Mouse (Mus musculus) forebrain, embryonic 12.5 days (tissue): ENCODE results near the gene Hbp1. TPM values are rescaled to one million over a fixed set of nuclear protein-coding genes. Genes with fewer than 3 reads are reported as not detected.
A peak's percentile ranks its signal among the peaks of the same experiment; 100 is the strongest.

Experiments used
- ATAC-seq: fragments of 200-750 bp; cut with Nextera tagmentation; 2 replicates; pipeline ENCODE4 v1.8.0; 2017; ENCODE audit warnings: moderate TSS enrichment; ENCODE audit not compliant: low FRiP score
- H3K27ac ChIP-seq: fragments of 300-500 bp; sonication (generic); 2 replicates; pipeline ENCODE4 v1.5.1; 2016; ENCODE audit warnings: mild to moderate bottlenecking
- H3K27me3 ChIP-seq: fragments of 300-500 bp; sonication (generic); 2 replicates; pipeline ENCODE4 v1.6.1; 2016; ENCODE audit warnings: mild to moderate bottlenecking
- H3K36me3 ChIP-seq: fragments of 300-500 bp; sonication (generic); replicated peaks from 2 replicates; pipeline ENCODE4 v1.6.1; 2016; ENCODE audit warnings: mild to moderate bottlenecking
- H3K4me1 ChIP-seq: fragments of 300-500 bp; sonication (generic); 2 replicates; pipeline ENCODE4 v1.6.1; 2016
- H3K4me2 ChIP-seq: fragments of 300-500 bp; sonication (generic); 2 replicates; pipeline ENCODE4 v1.6.1; 2016; ENCODE audit warnings: mild to moderate bottlenecking, moderate library complexity
- H3K4me3 ChIP-seq: fragments of 300-500 bp; sonication (generic); replicated peaks from 2 replicates; pipeline ENCODE4 v1.5.1; 2016; ENCODE audit warnings: mild to moderate bottlenecking
- H3K9ac ChIP-seq: fragments of 300-500 bp; sonication (generic); 2 replicates; pipeline ENCODE4 v1.6.1; 2016; ENCODE audit warnings: mild to moderate bottlenecking
- H3K9me3 ChIP-seq: fragments of 300-500 bp; sonication (generic); 2 replicates; pipeline ENCODE4 v1.6.1; 2016
- WGBS: fragments of 180-500 bp; shearing (Covaris S2); methylation state at CpG from one replicate; pipeline ENCODE4 v1.1.7; 2016; 5-methylcytosine and 5-hydroxymethylcytosine counted together
- polyA plus RNA-seq: library from polyadenylated mRNA; unstranded; fragments of >200 nt; fragmentation: Nextera tagmentation; extraction: Ambion mirVana; gene quantifications from 2 replicates; pipeline ENCODE4 v1.2.1, GENCODE M21; 2016

Hbp1 gene
- polyA plus RNA-seq, 1 experiment from 2014 or later: 81.3 TPM

- Histone ChIP-seq H3K9me3 (no peaks in the 10 kb centered on the region), H3K9ac (no peak overlapping the region), H3K36me3 (no peaks in the 10 kb centered on the region), H3K27ac (no peak overlapping the region), H3K27me3 (no peaks in the 10 kb centered on the region), H3K4me2 (no peak overlapping the region), H3K4me1 (0 out of 2 replicates have a peak, but pooled peaks cover 5% of the 10 kb centered on the region), H3K4me3 (no peak overlapping the region)
- ATAC-seq: no peak
- WGBS: 77% methylated on average over 12 of the region's 12 CpGs
Observed at GRCm38 (mm10) chr12:31977613-31978195, 27.4 kb upstream of the Hbp1 start.

GRCm38 (mm10) chr12:31976544-31976943 is 26.2 kb upstream of the Hbp1 start:
- H3K27me3 ChIP-seq: no peaks in the 10 kb centered on the region
- H3K9me3 ChIP-seq: no peaks in the 10 kb centered on the region
- H3K4me2 ChIP-seq: no peak overlapping the region
- H3K27ac ChIP-seq: no peak overlapping the region
- 0 out of 2 replicates have a peak, but pooled peaks cover 5% of the 10 kb centered on the region for H3K4me1 ChIP-seq
- H3K36me3 ChIP-seq: peaks cover under 1% of the 10 kb centered on the region; the same call in 1 of the 2 replicates
- no peak for ATAC-seq
- no peak overlapping the region for H3K9ac ChIP-seq
- no peak overlapping the region for H3K4me3 ChIP-seq
- 60% methylated on average over 7 of the region's 7 CpGs for WGBS

- ATAC-seq: peak; percentile 91
- Histone ChIP-seq H3K27ac (0 out of 2 replicates have a peak overlapping the region, but pooled peaks have one; percentile 25), H3K9me3 (no peaks in the 10 kb centered on the region), H3K27me3 (no peaks in the 10 kb centered on the region), H3K9ac (no peak overlapping the region), H3K36me3 (peaks cover 8% of the 10 kb centered on the region; the same call in 1 of the 2 replicates), H3K4me3 (no peak overlapping the region), H3K4me1 (0 out of 2 replicates have a peak, but pooled peaks cover 5% of the 10 kb centered on the region), H3K4me2 (no peak overlapping the region)
- WGBS: 65% methylated on average over 13 of the region's 13 CpGs
Observed at GRCm38 (mm10) chr12:31973473-31974172, 23.3 kb upstream of the Hbp1 start.

GRCm38 (mm10) chr12:31971547-31971946 is 21.2 kb upstream of the Hbp1 start:
- H3K36me3 ChIP-seq: peaks cover 8% of the 10 kb centered on the region; the same call in 1 of the 2 replicates
- no peak overlapping the region for H3K4me3 ChIP-seq
- no peak overlapping the region for H3K27ac ChIP-seq
- H3K9me3 ChIP-seq: no peaks in the 10 kb centered on the region
- no peak overlapping the region for H3K9ac ChIP-seq
- no peaks in the 10 kb centered on the region for H3K27me3 ChIP-seq
- 87% methylated on average over 8 of the region's 8 CpGs for WGBS
- H3K4me1 ChIP-seq: 0 out of 2 replicates have a peak, but pooled peaks cover 2% of the 10 kb centered on the region
- no peak overlapping the region for H3K4me2 ChIP-seq
- no peak for ATAC-seq

- no peaks in the 10 kb centered on the region for H3K27me3 ChIP-seq
- H3K27ac ChIP-seq: no peak overlapping the region
- no peak overlapping the region for H3K4me2 ChIP-seq
- 0 out of 2 replicates have a peak, but pooled peaks cover 5% of the 10 kb centered on the region for H3K4me1 ChIP-seq
- 0% methylated on average over 1 of the region's 1 CpGs for WGBS
- no peaks in the 10 kb centered on the region for H3K9me3 ChIP-seq
- ATAC-seq: no peak
- H3K9ac ChIP-seq: no peak overlapping the region
- no peak overlapping the region for H3K4me3 ChIP-seq
- H3K36me3 ChIP-seq: peaks cover 8% of the 10 kb centered on the region; the same call in 1 of the 2 replicates
Observed at GRCm38 (mm10) chr12:31969111-31969510, 18.8 kb upstream of the Hbp1 start.

GRCm38 (mm10) chr12:31967536-31967935 is 17.2 kb upstream of the Hbp1 start:
- peak; percentile 46 for ATAC-seq
- Histone ChIP-seq H3K4me1 (0 out of 2 replicates have a peak, but pooled peaks cover 3% of the 10 kb centered on the region), H3K4me2 (no peak overlapping the region), H3K4me3 (no peak overlapping the region), H3K27ac (no peak overlapping the region), H3K9ac (no peak overlapping the region), H3K36me3 (peaks cover 8% of the 10 kb centered on the region), H3K27me3 (no peaks in the 10 kb centered on the region), H3K9me3 (no peaks in the 10 kb centered on the region)
- WGBS: 9% methylated on average over 2 of the region's 2 CpGs

GRCm38 (mm10) chr12:31966405-31966804 is 16.1 kb upstream of the Hbp1 start:
- Histone ChIP-seq H3K36me3 (peaks cover 6% of the 10 kb centered on the region), H3K4me1 (0 out of 2 replicates have a peak, but pooled peaks cover 3% of the 10 kb centered on the region), H3K27me3 (no peaks in the 10 kb centered on the region), H3K9ac (no peak overlapping the region), H3K4me3 (no peak overlapping the region), H3K9me3 (no peaks in the 10 kb centered on the region), H3K4me2 (no peak overlapping the region), H3K27ac (no peak overlapping the region)
- 83% methylated on average over 4 of the region's 4 CpGs for WGBS
- ATAC-seq: no peak

GRCm38 (mm10) chr12:31965517-31966212 is 15.3 kb upstream of the Hbp1 start:
- H3K27me3 ChIP-seq: no peaks in the 10 kb centered on the region
- no peak for ATAC-seq
- no peak overlapping the region for H3K4me2 ChIP-seq
- H3K9me3 ChIP-seq: no peaks in the 10 kb centered on the region
- H3K4me1 ChIP-seq: 0 out of 2 replicates have a peak, but pooled peaks cover 3% of the 10 kb centered on the region
- no peak overlapping the region for H3K9ac ChIP-seq
- H3K4me3 ChIP-seq: no peak overlapping the region
- 94% methylated on average over 12 of the region's 12 CpGs for WGBS
- no peak overlapping the region for H3K27ac ChIP-seq
- H3K36me3 ChIP-seq: no peaks in the 10 kb centered on the region; the same call in none of the 2 replicates

GRCm38 (mm10) chr12:31964074-31964473 is 13.7 kb upstream of the Hbp1 start:
- H3K27me3 ChIP-seq: no peaks in the 10 kb centered on the region
- H3K9me3 ChIP-seq: no peaks in the 10 kb centered on the region
- ATAC-seq: no peak
- 87% methylated on average over 6 of the region's 6 CpGs for WGBS
- 0 out of 2 replicates have a peak, but pooled peaks cover 3% of the 10 kb centered on the region for H3K4me1 ChIP-seq
- no peak overlapping the region for H3K9ac ChIP-seq
- no peak overlapping the region for H3K27ac ChIP-seq
- no peak overlapping the region for H3K4me2 ChIP-seq
- no peaks in the 10 kb centered on the region; the same call in none of the 2 replicates for H3K36me3 ChIP-seq
- no peak overlapping the region for H3K4me3 ChIP-seq

- no peak for ATAC-seq
- no peak overlapping the region for H3K9ac ChIP-seq
- H3K4me1 ChIP-seq: 0 out of 2 replicates have a peak, but pooled peaks cover 3% of the 10 kb centered on the region
- no peaks in the 10 kb centered on the region for H3K36me3 ChIP-seq
- no peak overlapping the region for H3K4me3 ChIP-seq
- H3K9me3 ChIP-seq: no peaks in the 10 kb centered on the region
- WGBS: 85% methylated on average over 4 of the region's 4 CpGs
- no peak overlapping the region for H3K27ac ChIP-seq
- no peaks in the 10 kb centered on the region for H3K27me3 ChIP-seq
- H3K4me2 ChIP-seq: no peak overlapping the region
Observed at GRCm38 (mm10) chr12:31955843-31956242, 5.5 kb upstream of the Hbp1 start.

- H3K36me3 ChIP-seq: no peaks in the 10 kb centered on the region
- no peak overlapping the region for H3K9ac ChIP-seq
- H3K27ac ChIP-seq: peak overlapping the region; percentile 75; the same call in 1 of the 2 replicates
- H3K4me2 ChIP-seq: peak overlapping the region; percentile 67
- peak overlapping the region; percentile 44 for H3K4me3 ChIP-seq
- no peaks in the 10 kb centered on the region for H3K27me3 ChIP-seq
- ATAC-seq: no peak
- H3K9me3 ChIP-seq: no peaks in the 10 kb centered on the region
- H3K4me1 ChIP-seq: peaks cover 8% of the 10 kb centered on the region; the same call in 1 of the 2 replicates
- WGBS: 9% methylated on average over 9 of the region's 9 CpGs
Observed at GRCm38 (mm10) chr12:31950659-31951031, 310 bp upstream of the Hbp1 start.

GRCm38 (mm10) chr12:31949193-31949741 is 1.1 kb downstream of the Hbp1 start:
- Histone ChIP-seq H3K4me2 (peak overlapping the region; percentile 59), H3K9ac (peak overlapping the region; percentile 95), H3K9me3 (no peaks in the 10 kb centered on the region), H3K27ac (peak overlapping the region; percentile 99), H3K36me3 (no peaks in the 10 kb centered on the region), H3K4me1 (peaks cover 8% of the 10 kb centered on the region; the same call in 1 of the 2 replicates), H3K4me3 (peak overlapping the region; percentile 93), H3K27me3 (no peaks in the 10 kb centered on the region)
- ATAC-seq: peak; percentile 89
- under 1% methylated on average over 56 of the region's 58 CpGs for WGBS
